Mouse (Mus musculus): ENCODE measurements around the gene Elmo2.

DNA sequence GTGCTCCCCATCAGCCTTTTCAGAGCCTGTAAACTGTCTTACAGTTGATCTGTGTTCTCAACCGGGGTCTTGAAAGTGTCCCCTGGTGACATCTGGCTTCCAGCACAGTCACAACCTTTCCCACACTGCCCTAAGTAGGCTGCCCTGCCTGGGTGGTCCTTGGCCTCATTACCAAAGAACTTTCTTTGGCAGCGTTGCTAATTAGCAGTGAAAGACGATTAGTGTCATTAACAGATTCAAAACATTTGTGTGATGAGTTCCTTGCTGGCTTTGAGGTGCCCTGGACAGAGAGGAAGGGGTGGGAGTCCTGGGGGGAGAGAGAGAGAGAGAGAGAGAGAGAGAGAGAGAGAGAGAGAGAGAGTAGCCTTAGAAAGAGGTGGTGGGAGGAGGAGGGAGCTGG, 77.3 kb downstream of the Elmo2 start:
- TF ChIP-seq CTCF (IDR thresholded peaks at IDR 0.05; ENCODE audit: extremely low read depth, insufficient read depth, low read length) (no peak), POLR2A (IDR thresholded peaks at IDR 0.05; ENCODE audit: extremely low read depth, insufficient read depth, low read length) (no peak)

Data from cortical plate, adult 2 months (tissue).